Mouse (Mus musculus): ENCODE measurements around the gene Uhrf2.

- TF ChIP-seq GATA1 (IDR thresholded peaks at IDR 0.05; ENCODE audit: borderline replicate concordance, low read length): no peak
- no peak for TF ChIP-seq CTCF (IDR thresholded peaks at IDR 0.05; ENCODE audit: low read depth, low read length)
- no peak for TF ChIP-seq TAL1 (conservative IDR thresholded peaks at IDR 0.05; ENCODE audit: low read depth, low read length)
Observed at GRCm38 (mm10) chr19:30000406-30001365, 29.6 kb upstream of the Uhrf2 start.
